Mouse (Mus musculus) spleen, adult 2 months (tissue): ENCODE results near the gene Dab2.

ENCODE experiments used
- CTCF ChIP-seq: fragments of 200-500 bp; IDR thresholded peaks from 2 replicates; pipeline ENCODE4 v1.5.1; 2011; ENCODE audit warnings: mild to moderate bottlenecking, inconsistent platforms; ENCODE audit not compliant: insufficient read depth, insufficient read length, insufficient replicate concordance; ENCODE audit errors: extremely low read depth
- POLR2A ChIP-seq: fragments of 200-500 bp; IDR thresholded peaks from 2 replicates; pipeline ENCODE4 v1.6.1; 2011; ENCODE audit warnings: low read depth, low read length, inconsistent platforms

GRCm38 (mm10) chr15:6371486-6371885 is 71.9 kb downstream of the Dab2 start:
- TF ChIP-seq POLR2A (no peak), CTCF (no peak)
